Mouse (Mus musculus) testis, adult 2 months (tissue): ENCODE measurements at regions not wholly inside any gene's neighbourhood (a gene's known extent, or its start where the extent isn't known, plus 50 kb on each side); places are given as distances from the start of the nearest gene placed in this dataset.

Experiments
- CTCF ChIP-seq: fragments of 200-500 bp; IDR thresholded peaks from 2 replicates; pipeline ENCODE4 v1.5.1; 2012; ENCODE audit warnings: low read depth, mild to moderate bottlenecking, inconsistent platforms, low read length, moderate library complexity; ENCODE audit not compliant: control insufficient read depth, insufficient read depth, insufficient replicate concordance
- POLR2A ChIP-seq: fragments of 200-500 bp; IDR thresholded peaks from 2 replicates; pipeline ENCODE4 v1.6.1; 2012; ENCODE audit warnings: low read depth, mild to moderate bottlenecking, inconsistent platforms, low read length, moderate library complexity; ENCODE audit not compliant: control insufficient read depth

DNA sequence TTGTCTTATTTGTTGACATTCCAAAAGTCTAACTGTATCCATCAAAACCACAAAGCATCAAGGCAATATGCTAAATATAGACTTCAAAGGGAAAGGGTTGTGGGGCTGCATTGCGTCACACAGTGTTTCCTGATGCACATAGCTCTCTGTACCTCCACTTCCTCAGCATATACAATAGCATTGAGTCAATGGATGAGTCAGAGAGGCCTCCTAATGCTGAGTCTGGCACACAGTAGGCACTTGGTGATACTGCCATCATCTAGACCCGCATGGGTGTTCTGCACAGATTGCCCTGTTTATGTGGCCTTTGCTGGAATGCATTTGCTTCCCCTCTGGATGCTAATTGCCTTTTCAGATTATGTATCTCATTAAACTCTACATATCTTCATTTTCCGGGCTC, 91.0 kb upstream of the Dpp6 start:
- TF ChIP-seq POLR2A (no peak), CTCF (no peak)
